Comparison of ENCODE assay signal across 21 mouse cellular contexts in the genomic region with DNA sequence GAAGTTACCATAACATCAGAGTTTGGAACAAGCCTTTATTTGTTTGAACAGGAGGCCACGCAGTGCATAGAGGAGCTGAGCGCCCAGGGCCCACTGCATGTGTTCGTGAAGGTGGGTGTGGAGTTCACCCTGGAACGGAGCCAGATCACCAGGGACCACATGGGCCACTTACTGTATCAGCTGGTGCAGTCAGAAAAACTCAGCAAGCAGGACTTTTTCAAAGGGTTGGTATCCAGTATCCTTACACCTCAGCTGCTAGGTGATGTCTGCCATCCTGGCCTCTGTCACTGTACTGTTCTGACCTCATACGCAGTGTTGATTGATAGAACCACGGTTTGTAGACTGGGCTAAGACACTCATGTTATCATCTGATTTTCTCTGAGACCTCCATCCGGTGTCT. TPM values are rescaled to one million over a fixed set of nuclear protein-coding genes. Genes with fewer than 3 reads are reported as not detected.
DNase-seq lines count a peak whose midpoint lies in the region; ATAC-seq and TF ChIP-seq lines count a peak whose summit lies in the region.
"Had no signal": no experiment of that assay in that cellular context is flagged by ENCODE, and none has a peak within 500 bp of the region (broad histone marks: within the 10 kb centered on the region; RNA-seq: fewer than 3 reads in every experiment).

No protein-coding gene starts in this region.

- no peaks in the 10 kb centered on the region for H3K4me1 ChIP-seq in heart, postnatal 0 days (ENCODE audit: control insufficient read depth, insufficient read depth)
- H3K4me1 ChIP-seq in heart, adult 2 months (ENCODE audit: control insufficient read depth, insufficient read depth, low read length): peaks cover 2% of the 10 kb centered on the region; the same call in 1 of the 2 replicates
- no peaks in the 10 kb centered on the region for H3K4me1 ChIP-seq in MEL (ENCODE audit: control insufficient read depth in 1 of 2, insufficient read depth in 2 of 2, low read length in 2 of 2)
- H3K4me1 ChIP-seq: embryonic facial prominence, embryonic 12.5 days; hindbrain, embryonic 10.5 days; limb, embryonic 15.5 days had no signal

- no peaks in the 10 kb centered on the region for H3K27me3 ChIP-seq in heart, postnatal 0 days (ENCODE audit: control insufficient read depth, insufficient read depth, low read length)
- no peaks in the 10 kb centered on the region for H3K27me3 ChIP-seq in heart, adult 2 months (ENCODE audit: control insufficient read depth, insufficient read depth, low read length)
- H3K27me3 ChIP-seq in MEL (ENCODE audit: control insufficient read depth in 1 of 2, insufficient read depth in 2 of 2, low read length in 2 of 2): no peaks in the 10 kb centered on the region
- H3K27me3 ChIP-seq: CH12.LX; embryonic facial prominence, embryonic 12.5 days; limb, embryonic 15.5 days; megakaryocyte, embryonic 14.5 days had no signal

- no peak overlapping the region for H3K4me2 ChIP-seq in heart, postnatal 0 days (ENCODE audit: low read depth, low read length)
- H3K4me2 ChIP-seq: embryonic facial prominence, embryonic 12.5 days; limb, embryonic 15.5 days had no signal

- H3K79me2 ChIP-seq in heart, adult 2 months (replicated peaks; ENCODE audit: control insufficient read depth, insufficient read depth, low read length): no peaks in the 10 kb centered on the region
- H3K79me2 ChIP-seq in MEL (ENCODE audit: control insufficient read depth, insufficient read depth, low read length, poor library complexity): no peaks in the 10 kb centered on the region

- intact Hi-C loops in gastrocnemius, adult 2 months (cut with DNase I): no loop called here
- intact Hi-C loops in heart, adult 2 months (cut with DNase I): no loop called here

- no peak overlapping the region for H3K27ac ChIP-seq in gastrocnemius, adult 2 months
- H3K27ac ChIP-seq in heart, postnatal 0 days (ENCODE audit: low read depth): no peak overlapping the region
- H3K27ac ChIP-seq in heart, adult 2 months: no peak overlapping the region
- H3K27ac ChIP-seq in MEL (ENCODE audit: control insufficient read depth, low read depth, low read length): no peak overlapping the region
- H3K27ac ChIP-seq: embryonic facial prominence, embryonic 12.5 days; hindbrain, embryonic 10.5 days; limb, embryonic 15.5 days had no signal

- no peak overlapping the region for H3K4me3 ChIP-seq in gastrocnemius, adult 2 months
- no peak overlapping the region for H3K4me3 ChIP-seq in heart, postnatal 0 days (ENCODE audit: low read depth, low read length)
- H3K4me3 ChIP-seq in heart, adult 2 months: no peak overlapping the region
- no peak overlapping the region for H3K4me3 ChIP-seq in MEL (ENCODE audit: control insufficient read depth in 1 of 2, insufficient read depth in 1 of 2, low read depth in 2 of 2, low read length in 2 of 2)
- H3K4me3 ChIP-seq: embryonic facial prominence, embryonic 12.5 days; hindbrain, embryonic 10.5 days; limb, embryonic 15.5 days; megakaryocyte, embryonic 14.5 days had no signal

- WGBS in heart, postnatal 0 days: 39% methylated on average over 7 of the region's 7 CpGs
- WGBS in heart, adult 2 months: 72% methylated on average over 7 of the region's 7 CpGs

- peak; percentile 14 for DNase-seq in gastrocnemius, adult 2 months
- DNase-seq in gastrocnemius, postnatal 25 days: no peak
- no peak for DNase-seq in heart, postnatal 0 days (ENCODE audit: low spot score)
- DNase-seq in heart, adult 2 months: no peak
- peak; percentile 32 for DNase-seq in MEL (ENCODE audit: low read depth, low spot score)
- no peak for DNase-seq in cerebellum, adult 8-10 months
- DNase-seq in adrenal gland, postnatal 14 days: no peak
- DNase-seq: adrenal gland, adult 2 months; cerebellum, adult 11-12 months; gastrocnemius, postnatal 10 days; kidney, adult 2 months; kidney, postnatal 25 days; thymus, postnatal 36 days had no signal

- no peak for TF ChIP-seq EP300 in heart, postnatal 0 days (IDR thresholded peaks at IDR 0.05; ENCODE audit: low read depth)
- TF ChIP-seq EP300 in heart, adult 2 months (IDR thresholded peaks at IDR 0.05; ENCODE audit: insufficient read depth, low read depth, low read length): no peak
- no peak for TF ChIP-seq EP300 in MEL (IDR thresholded peaks at IDR 0.05; ENCODE audit: low read depth in 1 of 2, low read length in 2 of 2)

- no peak overlapping the region for H3K9ac ChIP-seq in heart, postnatal 0 days (replicated peaks; ENCODE audit: low read depth, low read length)
- H3K9ac ChIP-seq in heart, adult 2 months (ENCODE audit: low read depth, low read length): no peak overlapping the region
- no peak overlapping the region for H3K9ac ChIP-seq in MEL (ENCODE audit: control insufficient read depth, low read depth, low read length, poor library complexity, severe bottlenecking)
- H3K9ac ChIP-seq: embryonic facial prominence, embryonic 12.5 days; limb, embryonic 15.5 days had no signal

- no peak for TF ChIP-seq POLR2A in heart, adult 2 months (IDR thresholded peaks at IDR 0.05; ENCODE audit: insufficient read depth, low read depth, low read length)
- TF ChIP-seq POLR2A in MEL (IDR thresholded peaks at IDR 0.05; ENCODE audit: control insufficient read depth in 1 of 2, insufficient read depth in 1 of 2, low read depth in 1 of 2, low read length in 2 of 2, poor library complexity in 1 of 2): no peak

- no peaks in the 10 kb centered on the region for H3K9me3 ChIP-seq in heart, postnatal 0 days (replicated peaks; ENCODE audit: control insufficient read depth, low read length)
- no peaks in the 10 kb centered on the region for H3K9me3 ChIP-seq in MEL (replicated peaks; ENCODE audit: insufficient read depth, low read length)
- H3K9me3 ChIP-seq: embryonic facial prominence, embryonic 12.5 days; hindbrain, embryonic 10.5 days; limb, embryonic 15.5 days; megakaryocyte, embryonic 14.5 days had no signal

- ATAC-seq in heart, postnatal 0 days (ENCODE audit: insufficient read depth, low read depth): peak; percentile 72; the same call in 1 of the 2 replicates
- ATAC-seq in megakaryocyte progenitor cell, adult 5-6 weeks (replicated peaks; ENCODE audit: poor library complexity): peak; percentile 79
- ATAC-seq: lung, postnatal 0 days; midbrain, embryonic 16.5 days had no signal

- TF ChIP-seq RAD21 in MEL (IDR thresholded peaks at IDR 0.05; ENCODE audit: low read depth, low read length): no peak

- peaks cover 79% of the 10 kb centered on the region for H3K36me3 ChIP-seq in heart, postnatal 0 days (replicated peaks; ENCODE audit: control insufficient read depth, insufficient read depth, low read length)
- no peaks in the 10 kb centered on the region for H3K36me3 ChIP-seq in heart, adult 2 months (ENCODE audit: control insufficient read depth, insufficient read depth, low read length)
- H3K36me3 ChIP-seq in MEL (ENCODE audit: control insufficient read depth in 1 of 2, insufficient read depth in 2 of 2, low read length in 2 of 2): peaks cover 0 to 15% of the 10 kb centered on the region in 2 experiments; a peak in 3 of 4 replicates

- no peak for TF ChIP-seq CTCF in gastrocnemius, adult 2 months (IDR thresholded peaks at IDR 0.05)
- no peak for TF ChIP-seq CTCF in heart, postnatal 0 days (IDR thresholded peaks at IDR 0.05; ENCODE audit: low read depth)
- no peak for TF ChIP-seq CTCF in heart, adult 2 months (IDR thresholded peaks at IDR 0.05)
- TF ChIP-seq CTCF in MEL (IDR thresholded peaks at IDR 0.05 in 2 of 3, conservative IDR thresholded peaks at IDR 0.05 in 1 of 3; ENCODE audit: control insufficient read depth in 1 of 3, insufficient read depth in 1 of 3, low read depth in 2 of 3, low read length in 3 of 3, poor library complexity in 1 of 3, severe bottlenecking in 1 of 3): no peak

TF ChIP-seq in MEL, 35 proteins besides CTCF, POLR2A, EP300 and RAD21:
- TF ChIP-seq NELFE (IDR thresholded peaks at IDR 0.05; ENCODE audit: low read depth, low read length) (no peak), GATA1 (IDR thresholded peaks at IDR 0.05; ENCODE audit: low read depth, low read length) (no peak), MYC (IDR thresholded peaks at IDR 0.05; ENCODE audit: low read depth, low read length) (no peak), KAT2A (conservative IDR thresholded peaks at IDR 0.05; ENCODE audit: low read depth, low read length) (no peak), E2F4 (IDR thresholded peaks at IDR 0.05; ENCODE audit: borderline replicate concordance, low read depth, low read length) (no peak), BHLHE40 (IDR thresholded peaks at IDR 0.05; ENCODE audit: borderline replicate concordance, low read depth, low read length) (no peak), GABPA (IDR thresholded peaks at IDR 0.05; ENCODE audit: low read depth, low read length) (no peak), ELF1 (IDR thresholded peaks at IDR 0.05; ENCODE audit: low read depth, low read length) (no peak), USF2 (IDR thresholded peaks at IDR 0.05; ENCODE audit: borderline replicate concordance in 1 of 2, insufficient read depth in 1 of 2, low read depth in 1 of 2, low read length in 2 of 2) (no peak), MYB (IDR thresholded peaks at IDR 0.05; ENCODE audit: low read depth, low read length) (no peak), TAL1 (IDR thresholded peaks at IDR 0.05; ENCODE audit: low read length) (no peak)

RNA-seq across cellular contexts. Expression of a gene that starts 28.1 kb away (rescaled TPM):
- 10 to 100 TPM; 50.8 to 67.8 TPM for total RNA-seq in gastrocnemius, adult 2 months (2021)
- total RNA-seq in gastrocnemius, postnatal 25 days (2021): 10 to 100 TPM; 45.5 to 53.0 TPM
- 62.4 and 97.0 TPM in 2 replicates for total RNA-seq in heart, postnatal 0 days (2014; rRNA removed; ENCODE audit: low replicate concordance)
- polyA plus RNA-seq in heart, postnatal 0 days (2015; fragmentation: Nextera tagmentation; extraction: Ambion mirVana): 78.1 and 80.9 TPM in 2 replicates
- total RNA-seq in heart, adult 2 months (2021): 10 to 100 TPM; 74.7 to 85.0 TPM
- 48.0 and 83.9 TPM in 2 replicates for polyA plus RNA-seq in heart, adult 2 months (2012; rRNA removed)
- total RNA-seq in MEL (2012; rRNA removed): 39.1 and 45.1 TPM in 2 replicates
- polyA plus RNA-seq in MEL (2012; ENCODE audit: insufficient read depth in 1 of 2, insufficient read length in 2 of 2, low read depth in 1 of 2, low replicate concordance in 2 of 2, missing spikeins in 1 of 2): 10 to 100 TPM in 1 of 2 experiments, not detected in 1; 74.0 TPM
- total RNA-seq in megakaryocyte progenitor cell, adult 5-6 weeks (2015): 147 and 172 TPM in 2 replicates
- total RNA-seq in megakaryocyte progenitor cell, adult 5-6 weeks (2017): 214 and 274 TPM in 2 replicates
- total RNA-seq in adrenal gland, postnatal 14 days (2021): 164 and 180 TPM in 2 replicates

Comparison
In these comparisons a context has a peak if more than half of its experiments do, and no peak if none do; other contexts are left out.
1. DNase-seq: peak in gastrocnemius, adult 2 months (single experiment) and MEL (single experiment); none in gastrocnemius, postnatal 25 days (single experiment), heart, postnatal 0 days (single experiment), heart, adult 2 months (0 of 2), cerebellum, adult 8-10 months (single experiment) and adrenal gland, postnatal 14 days (single experiment).